Mouse (Mus musculus): ENCODE measurements around the gene Catsper1. TPM values are rescaled to one million over a fixed set of nuclear protein-coding genes. Genes with fewer than 3 reads are reported as not detected.

The Catsper1 gene
- polyA plus RNA-seq (2015; fragmentation: Nextera tagmentation; extraction: Ambion mirVana): not detected in 2 replicates

DNA sequence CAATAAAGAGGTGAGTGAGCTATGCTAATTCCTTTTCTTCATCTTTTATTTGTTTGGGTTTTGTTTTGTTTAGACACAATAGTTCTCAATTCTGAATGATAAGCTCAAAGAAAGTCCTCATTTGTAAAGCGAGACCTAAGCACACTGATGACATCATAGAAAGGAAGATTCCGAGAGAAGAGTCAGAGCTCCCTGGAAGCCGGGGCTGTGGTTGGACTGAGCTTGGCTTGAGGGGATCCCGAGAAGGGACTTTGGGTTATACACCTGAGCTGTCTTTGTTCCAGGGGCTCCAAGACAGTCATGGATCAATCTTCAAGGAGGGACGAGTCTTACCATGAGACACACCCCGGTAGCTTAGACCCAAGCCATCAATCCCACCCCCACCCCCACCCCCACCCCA lies at the start of gene Catsper1:
Catsper1 (plus strand) TSS at position 301 of the 400 bp plus-strand sequence.
- Histone ChIP-seq H3K9ac (no peak within 1 kb of the TSS), H3K9me3 (no peaks in the 10 kb centered on the region), H3K36me3 (replicated peaks) (no peaks in the 10 kb centered on the region), H3K4me1 (no peaks in the 10 kb centered on the region), H3K27me3 (replicated peaks) (no peaks in the 10 kb centered on the region), H3K4me2 (no peak within 1 kb of the TSS), H3K4me3 (no peak within 1 kb of the TSS), H3K27ac (no peak within 1 kb of the TSS)
- 92% methylated on average over 6 of the region's 6 CpGs for WGBS
- ATAC-seq (replicated peaks): no peak

DNA sequence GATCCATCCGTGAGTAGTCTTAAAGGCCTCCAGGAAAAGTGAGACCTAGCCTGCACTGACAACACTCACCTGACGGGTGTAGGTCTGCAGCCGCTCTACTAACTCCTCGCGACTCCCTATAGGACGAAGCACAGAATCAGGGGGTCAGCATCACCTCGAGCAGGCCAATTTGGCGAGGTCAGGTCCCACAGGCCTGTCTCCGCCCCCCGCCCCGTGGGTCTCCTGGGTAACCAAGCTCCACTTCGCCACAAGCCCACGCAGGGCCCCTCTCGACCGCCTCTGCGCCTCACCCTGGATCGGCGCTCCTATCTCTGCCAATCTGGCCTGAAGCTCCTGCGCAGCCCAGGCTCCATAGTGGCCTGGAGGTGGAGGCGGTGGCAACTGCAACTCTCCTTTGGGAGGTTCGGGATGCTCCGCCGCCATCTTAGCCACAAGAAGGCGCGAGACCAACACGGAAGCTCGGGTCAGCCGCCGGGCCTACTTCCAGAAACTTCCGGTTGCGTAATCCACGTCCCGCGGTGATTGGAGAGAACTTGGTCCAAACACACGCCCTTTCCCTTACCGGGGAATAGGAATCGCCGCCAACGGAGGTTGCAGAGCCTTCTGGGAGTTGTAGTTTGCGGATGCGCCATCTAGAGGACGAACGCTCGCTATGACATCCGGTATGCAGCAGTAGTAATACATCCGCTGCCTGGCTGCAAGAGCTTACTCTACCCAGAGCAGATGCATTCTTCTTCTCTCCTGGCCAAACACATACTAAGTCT lies 40.4 kb upstream of the Catsper1 start, which contains the start of gene Sf3b2:
Sf3b2 (minus strand) TSS at position 484 of the 764 bp plus-strand sequence.
- H3K4me2 ChIP-seq: peak within 1 kb of the TSS; percentile 81
- H3K9ac ChIP-seq: peak within 1 kb of the TSS; percentile 77
- H3K27ac ChIP-seq: peak within 1 kb of the TSS; percentile 88
- peaks cover 26% of the 10 kb centered on the region for H3K36me3 ChIP-seq (replicated peaks)
- H3K9me3 ChIP-seq: no peaks in the 10 kb centered on the region
- H3K27me3 ChIP-seq (replicated peaks): no peaks in the 10 kb centered on the region
- peaks cover 38% of the 10 kb centered on the region for H3K4me1 ChIP-seq
- peak; percentile 95 for ATAC-seq (replicated peaks)
- under 1% methylated on average over 46 of the region's 46 CpGs for WGBS
- H3K4me3 ChIP-seq: peak within 1 kb of the TSS; percentile 59

DNA sequence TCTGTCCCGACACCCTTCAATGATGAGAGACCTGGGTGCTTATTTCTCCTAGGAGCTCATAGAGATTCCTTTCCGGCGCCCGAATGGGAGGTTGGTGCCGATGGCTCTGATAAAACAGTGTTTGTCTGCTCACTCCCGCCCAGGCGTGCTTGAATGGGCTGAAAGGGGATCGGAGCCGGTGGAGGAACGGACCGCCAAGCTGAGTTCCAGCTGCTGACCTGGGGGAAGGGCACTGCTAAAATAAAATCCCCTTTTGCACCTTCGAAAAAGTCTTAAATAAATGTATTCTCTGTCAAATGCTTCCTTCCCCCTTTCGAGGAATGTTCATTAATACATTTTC lies 39.8 kb upstream of the Catsper1 start:
- Histone ChIP-seq H3K4me2 (peak overlapping the region; percentile 81), H3K27me3 (replicated peaks) (no peaks in the 10 kb centered on the region), H3K36me3 (replicated peaks) (peaks cover 21% of the 10 kb centered on the region), H3K9me3 (no peaks in the 10 kb centered on the region), H3K9ac (peak overlapping the region; percentile 77), H3K4me3 (peak overlapping the region; percentile 59), H3K4me1 (peaks cover 43% of the 10 kb centered on the region), H3K27ac (peak overlapping the region; percentile 88)
- WGBS: 6% methylated on average over 13 of the region's 13 CpGs
- peak; percentile 46 for ATAC-seq (replicated peaks)

DNA sequence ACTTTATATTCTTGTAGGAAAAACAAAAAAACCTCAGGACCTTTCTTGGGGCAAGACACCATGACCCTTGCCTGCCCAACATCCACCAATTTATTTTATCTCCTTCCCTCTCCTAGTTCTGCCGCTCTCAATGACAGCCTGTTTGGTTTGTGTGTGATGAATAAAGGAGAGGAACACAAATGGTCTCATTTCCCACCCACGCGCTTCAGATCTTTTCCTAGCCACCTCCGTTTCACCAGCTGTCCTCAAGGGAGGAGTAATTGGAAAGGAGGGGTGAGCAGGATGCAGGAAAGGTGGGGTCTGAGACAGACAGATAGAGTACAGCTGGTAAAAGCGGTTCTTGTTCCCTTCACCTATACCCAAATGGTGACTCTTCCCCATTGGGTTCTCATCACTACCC lies 38.9 kb upstream of the Catsper1 start:
- Histone ChIP-seq H3K4me3 (no peak overlapping the region), H3K9me3 (no peaks in the 10 kb centered on the region), H3K9ac (no peak overlapping the region), H3K27ac (no peak overlapping the region), H3K27me3 (replicated peaks) (no peaks in the 10 kb centered on the region), H3K36me3 (replicated peaks) (peaks cover 13% of the 10 kb centered on the region), H3K4me2 (no peak overlapping the region), H3K4me1 (peaks cover 44% of the 10 kb centered on the region)
- ATAC-seq (replicated peaks): no peak
- 83% methylated on average over 5 of the region's 5 CpGs for WGBS

DNA sequence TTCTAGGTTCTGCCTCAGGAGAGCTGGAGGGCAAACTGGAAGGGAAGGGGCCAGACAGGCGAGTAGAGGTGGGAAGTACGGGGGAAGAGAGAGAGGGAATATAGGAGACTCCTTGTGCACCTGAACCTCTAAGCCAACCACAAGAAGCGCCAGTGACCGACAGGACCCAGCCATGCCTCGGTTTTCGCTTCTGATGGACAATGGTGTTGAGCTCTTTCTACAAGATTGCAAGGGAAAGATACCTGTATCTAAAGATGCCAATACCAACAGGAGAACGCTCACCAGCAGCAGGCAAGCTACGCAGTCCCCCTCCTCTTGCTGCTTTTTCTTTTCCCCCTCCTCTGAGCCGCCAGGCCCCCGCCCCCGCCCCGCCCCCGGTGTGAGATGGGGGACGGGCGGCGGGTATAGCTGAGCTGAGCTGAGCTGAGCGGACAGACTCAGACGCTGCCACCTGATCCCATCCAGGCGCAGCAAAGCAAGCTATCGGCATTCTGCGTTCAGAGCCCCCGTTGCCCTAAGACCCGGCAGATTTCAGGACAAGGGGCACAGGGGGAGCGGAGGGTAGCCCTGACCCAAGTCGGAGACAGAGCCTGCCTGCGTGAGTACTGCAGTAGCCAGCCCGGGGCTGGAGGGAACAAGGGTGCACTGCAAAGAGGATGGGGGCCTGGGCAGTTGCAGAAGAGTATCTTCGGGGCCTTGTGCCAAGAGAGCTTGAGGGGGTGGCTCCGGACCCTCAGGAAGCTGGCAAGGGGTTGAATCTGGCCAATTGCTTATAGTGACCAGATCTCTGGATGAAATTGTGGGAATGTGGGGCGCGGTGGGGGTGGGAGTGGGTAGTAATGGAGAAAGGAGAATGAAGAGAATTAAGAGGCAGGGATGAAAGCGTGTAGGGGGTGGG lies 37.4 kb upstream of the Catsper1 start, which contains the start of gene Gal3st3:
Gal3st3 (plus strand) TSS at position 429 of the 898 bp plus-strand sequence.
- ATAC-seq (replicated peaks): peak; percentile 79
- peak within 1 kb of the TSS; percentile 93 for H3K9ac ChIP-seq
- H3K27ac ChIP-seq: peak within 1 kb of the TSS; percentile 90
- peaks cover 44% of the 10 kb centered on the region for H3K4me1 ChIP-seq
- WGBS: 3% methylated on average over 31 of the region's 32 CpGs
- H3K36me3 ChIP-seq (replicated peaks): peaks cover 4% of the 10 kb centered on the region; the same call in 1 of the 2 replicates
- H3K9me3 ChIP-seq: no peaks in the 10 kb centered on the region
- H3K27me3 ChIP-seq (replicated peaks): no peaks in the 10 kb centered on the region
- H3K4me2 ChIP-seq: peak within 1 kb of the TSS; percentile 73
- peak within 1 kb of the TSS; percentile 77 for H3K4me3 ChIP-seq

DNA sequence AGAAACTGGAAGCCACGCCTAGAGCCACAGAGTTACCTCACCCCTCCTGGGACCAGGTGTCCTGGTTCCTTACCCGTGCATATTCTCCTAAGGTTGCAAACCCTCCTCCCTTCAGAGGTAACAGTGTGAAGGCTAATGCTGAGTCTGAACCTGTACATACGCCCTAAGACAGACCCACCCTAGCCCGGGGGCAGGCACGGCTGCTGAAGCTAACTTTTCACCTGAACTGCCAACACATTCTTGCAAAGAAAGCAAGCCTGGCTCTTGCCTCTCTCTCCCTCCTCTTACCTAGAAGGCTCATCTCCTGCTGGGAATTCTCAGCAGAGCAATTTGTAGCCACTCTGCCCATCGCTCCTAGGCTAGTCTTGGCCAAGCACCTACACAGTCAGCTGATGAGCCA lies 35.0 kb upstream of the Catsper1 start:
- H3K9ac ChIP-seq: no peak overlapping the region
- H3K9me3 ChIP-seq: no peaks in the 10 kb centered on the region
- no peak overlapping the region for H3K4me3 ChIP-seq
- no peaks in the 10 kb centered on the region for H3K27me3 ChIP-seq (replicated peaks)
- peaks cover 21% of the 10 kb centered on the region; the same call in 1 of the 2 replicates for H3K36me3 ChIP-seq (replicated peaks)
- ATAC-seq (replicated peaks): no peak
- WGBS: 84% methylated on average over 6 of the region's 6 CpGs
- H3K4me2 ChIP-seq: no peak overlapping the region; the same call in 1 of the 2 replicates
- H3K27ac ChIP-seq: no peak overlapping the region
- H3K4me1 ChIP-seq: peaks cover 31% of the 10 kb centered on the region

DNA sequence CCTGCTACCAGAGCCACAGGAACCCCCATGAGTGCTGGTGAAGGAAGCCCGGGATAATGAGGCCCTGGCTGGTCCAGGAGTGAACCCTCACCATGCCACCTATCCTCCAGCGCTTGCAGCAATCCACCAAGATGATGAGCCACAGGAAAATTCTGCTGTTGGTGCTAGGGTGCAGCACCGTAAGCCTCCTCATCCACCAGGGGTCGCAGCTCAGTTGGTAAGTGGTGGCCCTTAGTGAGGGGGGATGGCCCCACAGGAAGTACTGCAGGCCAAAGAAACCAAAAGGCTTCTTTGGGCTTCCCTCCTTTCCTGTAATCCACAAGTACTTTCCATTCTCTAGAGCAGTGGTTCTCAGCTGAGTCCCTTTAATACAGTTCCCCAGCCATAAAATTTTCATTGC lies 33.1 kb upstream of the Catsper1 start:
- no peak for ATAC-seq (replicated peaks)
- Histone ChIP-seq H3K9me3 (no peaks in the 10 kb centered on the region), H3K4me1 (peaks cover 25% of the 10 kb centered on the region), H3K27ac (no peak overlapping the region), H3K4me2 (no peak overlapping the region), H3K4me3 (no peak overlapping the region), H3K36me3 (replicated peaks) (peaks cover 36% of the 10 kb centered on the region), H3K27me3 (replicated peaks) (no peaks in the 10 kb centered on the region), H3K9ac (no peak overlapping the region)
- WGBS: 23% methylated on average over 4 of the region's 4 CpGs

DNA sequence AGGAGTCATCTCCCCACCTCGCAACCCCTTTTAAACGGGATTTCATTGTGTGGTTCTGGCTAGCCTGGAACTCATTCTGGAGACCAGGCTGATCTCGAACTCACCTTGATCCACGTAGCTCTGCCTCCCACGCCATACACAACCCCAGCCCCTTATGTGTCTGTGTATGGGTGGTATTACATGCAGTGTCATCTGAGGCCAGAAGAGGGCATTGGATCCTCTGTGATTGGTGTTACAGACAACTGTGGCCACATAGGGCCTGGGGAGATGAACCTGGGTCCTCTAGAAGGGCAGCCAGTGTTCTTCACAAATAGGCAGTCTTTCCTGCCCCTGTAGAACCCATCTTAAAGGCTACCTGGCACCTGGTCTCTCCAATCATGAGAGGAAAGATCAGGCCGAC lies 29.3 kb upstream of the Catsper1 start:
- no peak overlapping the region for H3K9ac ChIP-seq
- H3K4me3 ChIP-seq: no peak overlapping the region
- peaks cover 42% of the 10 kb centered on the region for H3K36me3 ChIP-seq (replicated peaks)
- ATAC-seq (replicated peaks): no peak
- no peaks in the 10 kb centered on the region for H3K9me3 ChIP-seq
- H3K27ac ChIP-seq: no peak overlapping the region
- WGBS: 83% methylated on average over 6 of the region's 6 CpGs
- no peak overlapping the region for H3K4me2 ChIP-seq
- H3K4me1 ChIP-seq: no peaks in the 10 kb centered on the region
- H3K27me3 ChIP-seq (replicated peaks): no peaks in the 10 kb centered on the region

DNA sequence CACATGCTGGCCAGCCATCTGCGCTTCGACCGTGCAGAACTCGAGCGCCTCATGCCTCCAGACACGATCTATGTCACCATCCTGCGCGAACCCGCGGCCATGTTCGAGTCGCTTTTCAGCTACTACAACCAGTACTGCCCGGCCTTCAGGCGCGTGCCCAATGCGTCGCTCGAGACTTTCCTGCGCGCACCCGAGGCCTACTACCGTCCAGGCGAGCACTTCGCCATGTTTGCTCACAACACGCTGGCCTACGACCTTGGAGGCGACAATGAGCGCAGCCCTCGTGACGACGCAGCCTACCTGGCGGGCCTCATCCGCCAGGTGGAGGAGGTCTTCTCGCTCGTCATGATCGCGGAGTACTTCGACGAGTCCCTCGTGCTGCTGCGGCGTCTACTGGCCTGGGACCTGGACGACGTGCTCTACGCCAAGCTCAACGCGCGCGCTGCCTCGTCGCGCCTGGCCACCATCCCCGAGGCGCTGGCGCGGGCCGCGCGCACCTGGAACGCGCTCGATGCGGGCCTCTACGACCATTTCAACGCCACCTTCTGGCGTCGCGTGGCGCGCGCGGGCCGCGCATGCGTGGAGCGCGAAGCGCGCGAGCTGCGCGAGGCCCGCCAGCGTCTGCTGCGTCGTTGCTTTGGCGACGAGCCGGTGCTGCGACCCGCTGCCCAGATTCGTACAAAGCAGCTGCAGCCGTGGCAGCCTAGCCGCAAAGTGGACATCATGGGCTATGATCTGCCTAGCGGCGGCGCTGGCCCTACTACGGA lies 28.4 kb upstream of the Catsper1 start:
- no peak overlapping the region for H3K9ac ChIP-seq
- H3K4me1 ChIP-seq: no peaks in the 10 kb centered on the region
- H3K4me2 ChIP-seq: peak overlapping the region; percentile 10; the same call in 1 of the 2 replicates
- ATAC-seq (replicated peaks): no peak
- no peaks in the 10 kb centered on the region for H3K27me3 ChIP-seq (replicated peaks)
- peaks cover 42% of the 10 kb centered on the region for H3K36me3 ChIP-seq (replicated peaks)
- H3K9me3 ChIP-seq: no peaks in the 10 kb centered on the region
- no peak overlapping the region for H3K27ac ChIP-seq
- 54% methylated on average over 98 of the region's 98 CpGs for WGBS
- H3K4me3 ChIP-seq: no peak overlapping the region

DNA sequence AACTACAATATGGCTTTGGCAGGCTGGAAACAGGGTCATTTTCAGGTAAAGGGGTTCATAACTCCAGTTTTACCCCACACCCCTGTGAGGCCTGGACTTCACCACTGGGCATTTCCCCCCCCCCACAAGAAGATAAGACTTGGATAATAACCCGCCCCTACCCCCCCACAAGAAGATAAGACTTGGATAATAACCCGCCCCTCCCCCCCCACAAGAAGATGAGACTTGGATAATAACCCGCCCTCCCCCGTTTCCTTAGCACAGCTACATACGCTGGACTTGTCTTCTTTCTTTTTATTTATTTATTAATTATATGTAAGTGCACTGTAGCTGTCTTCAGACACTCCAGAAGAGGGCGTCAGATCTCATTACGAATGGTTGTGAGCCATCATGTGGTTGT lies 26.5 kb upstream of the Catsper1 start:
- Histone ChIP-seq H3K36me3 (replicated peaks) (peaks cover 30% of the 10 kb centered on the region), H3K27me3 (replicated peaks) (no peaks in the 10 kb centered on the region), H3K27ac (no peak overlapping the region), H3K9ac (no peak overlapping the region), H3K4me3 (no peak overlapping the region), H3K4me2 (no peak overlapping the region), H3K9me3 (no peaks in the 10 kb centered on the region), H3K4me1 (no peaks in the 10 kb centered on the region)
- ATAC-seq (replicated peaks): no peak
- WGBS: 83% methylated on average over 7 of the region's 7 CpGs

DNA sequence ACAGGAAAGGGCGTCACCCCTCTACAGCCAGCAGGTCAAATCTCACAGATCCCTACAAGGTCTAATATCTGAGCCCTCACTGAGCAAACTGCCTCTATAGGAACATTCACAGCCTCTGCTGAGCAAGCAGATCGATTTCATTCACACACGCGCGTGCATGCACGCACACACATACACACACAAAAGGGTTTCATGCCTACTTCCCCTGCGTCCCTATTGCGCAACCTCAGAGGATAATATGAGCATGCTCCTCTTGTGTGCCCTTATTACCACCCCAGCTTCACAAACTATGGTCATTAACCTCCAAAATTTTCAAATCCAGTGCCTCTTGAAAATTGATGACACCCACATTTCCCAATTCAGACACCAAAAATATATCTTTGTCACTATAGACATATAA lies 22.4 kb upstream of the Catsper1 start:
- 91% methylated on average over 8 of the region's 8 CpGs for WGBS
- no peak for ATAC-seq (replicated peaks)

DNA sequence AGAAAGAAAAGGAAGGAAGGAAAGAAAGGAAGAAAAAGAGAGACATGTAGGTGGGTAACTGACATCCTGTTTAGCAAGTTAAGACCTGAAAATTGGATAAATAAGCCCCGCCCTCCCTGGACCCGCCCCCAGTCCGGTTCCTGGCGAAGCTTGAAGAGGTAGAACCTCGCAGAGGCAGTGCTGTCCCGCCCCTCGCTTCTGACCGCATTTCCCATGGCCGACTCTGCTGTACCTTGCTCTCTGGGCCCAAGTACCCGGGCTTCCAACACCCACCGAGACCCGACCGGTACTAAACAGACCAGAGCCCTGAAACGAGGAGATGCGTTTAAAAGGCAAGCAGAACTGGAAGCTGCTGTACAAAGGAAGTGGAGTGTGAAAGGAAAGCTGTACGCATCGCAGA lies 11.7 kb upstream of the Catsper1 start:
- H3K27me3 ChIP-seq (replicated peaks): no peaks in the 10 kb centered on the region

More for the DNA sequence above, 22.4 kb upstream of the Catsper1 start:
- no peak overlapping the region for H3K9ac ChIP-seq
- H3K9me3 ChIP-seq: no peaks in the 10 kb centered on the region
- H3K4me3 ChIP-seq: no peak overlapping the region
- no peak overlapping the region for H3K27ac ChIP-seq
- no peaks in the 10 kb centered on the region for H3K27me3 ChIP-seq (replicated peaks)
- H3K4me1 ChIP-seq: no peaks in the 10 kb centered on the region
- no peaks in the 10 kb centered on the region for H3K36me3 ChIP-seq (replicated peaks)
- no peak overlapping the region for H3K4me2 ChIP-seq

More for the DNA sequence above, 11.7 kb upstream of the Catsper1 start:
- H3K9ac ChIP-seq: no peak overlapping the region
- WGBS: 58% methylated on average over 17 of the region's 17 CpGs
- ATAC-seq (replicated peaks): no peak
- H3K4me3 ChIP-seq: no peak overlapping the region
- H3K4me2 ChIP-seq: no peak overlapping the region
- H3K9me3 ChIP-seq: no peaks in the 10 kb centered on the region
- H3K4me1 ChIP-seq: no peaks in the 10 kb centered on the region
- no peak overlapping the region for H3K27ac ChIP-seq
- no peaks in the 10 kb centered on the region for H3K36me3 ChIP-seq (replicated peaks)

Measured in midbrain, embryonic 15.5 days (tissue).